Mouse (Mus musculus): ENCODE results near the gene Olfr1130.

GRCm38 (mm10) chr2:87637435-87637834 is 31.4 kb downstream of the Olfr1130 start, which contains the start of gene Olfr1132:
- TF ChIP-seq POLR2A (IDR thresholded peaks at IDR 0.05; ENCODE audit: low read depth, low read length), result no peak
- TF ChIP-seq CTCF (IDR thresholded peaks at IDR 0.05; ENCODE audit: extremely low read depth, insufficient read length, insufficient replicate concordance, low read depth, low read length), result no peak
